Mouse (Mus musculus) erythroid progenitor cell, adult 5-6 weeks (primary cell): ENCODE data around the gene Gm11563. TPM values are rescaled to one million over a fixed set of nuclear protein-coding genes. Genes with fewer than 3 reads are reported as not detected.
"Not testable (repeated sequence)": the region's sequence is repeated elsewhere in the genome, so short reads cannot be mapped to it uniquely, and the experiment has no call there.

ENCODE experiments used
- ATAC-seq: replicated peaks from 2 replicates; pipeline ENCODE4 v1.8.0; 2016; ENCODE audit warnings: moderate number of reproducible peaks, mild to moderate bottlenecking, moderate TSS enrichment, inconsistent platforms; ENCODE audit not compliant: poor library complexity, low FRiP score, severe bottlenecking
- total RNA-seq, 2 experiments: library from RNA; stranded (forward) in 1 of 2; stranded (reverse) in 1 of 2; fragments of 150-400 nt in 1 of 2; fragments of 186-747, 209-891 nt in 1 of 2; gene quantifications; 2 replicates each; pipeline versions ENCODE4 v1.2.3 to v1.2.4; 2015 to 2017; ENCODE audit warnings: low replicate concordance in 2 of 2

Gene Gm11563
- total RNA-seq (2015; ENCODE audit: low replicate concordance) = not detected in 2 replicates
- total RNA-seq (2017; ENCODE audit: low replicate concordance) = not detected in 2 replicates

- not testable (repeated sequence) for ATAC-seq
Observed at GRCm38 (mm10) chr11:99658467-99659010, at the start of gene Gm11563. Gm11563 (minus strand) TSS chr11:99658960.

GRCm38 (mm10) chr11:99690463-99690862, 31.7 kb upstream of the Gm11563 start, which contains the start of gene Gm14190:
Gm14190 (minus strand) TSS chr11:99690740.
- ATAC-seq = no peak

GRCm38 (mm10) chr11:99685235-99685634, 26.5 kb upstream of the Gm11563 start:
- ATAC-seq = not testable (repeated sequence)

GRCm38 (mm10) chr11:99683481-99683880, 24.7 kb upstream of the Gm11563 start:
- no peak for ATAC-seq

- ATAC-seq = no peak
Observed at GRCm38 (mm10) chr11:99665860-99666259, 7.1 kb upstream of the Gm11563 start, which contains the start of gene Krtap4-6. Krtap4-6 (minus strand) TSS chr11:99665960.

- ATAC-seq = no peak
Observed at GRCm38 (mm10) chr11:99662802-99663201, 4.0 kb upstream of the Gm11563 start.

- ATAC-seq = no peak
Observed at GRCm38 (mm10) chr11:99659256-99659655, 496 bp upstream of the Gm11563 start.

- ATAC-seq = no peak
Observed at GRCm38 (mm10) chr11:99657051-99657450, 1.7 kb downstream of the Gm11563 start.

GRCm38 (mm10) chr11:99650136-99650535, 8.6 kb downstream of the Gm11563 start, which contains the start of gene Gm11555:
Gm11555 (minus strand) TSS chr11:99650236.
- ATAC-seq = no peak

- no peak for ATAC-seq
Observed at GRCm38 (mm10) chr11:99646444-99646843, 12.3 kb downstream of the Gm11563 start.

GRCm38 (mm10) chr11:99644351-99644750, 14.4 kb downstream of the Gm11563 start:
- ATAC-seq = no peak

GRCm38 (mm10) chr11:99643635-99644139, 15.1 kb downstream of the Gm11563 start, which contains the start of gene Krtap4-7:
Krtap4-7 (minus strand) TSS chr11:99644089.
- not testable (repeated sequence) for ATAC-seq

- no peak for ATAC-seq
Observed at GRCm38 (mm10) chr11:99640926-99641325, 17.8 kb downstream of the Gm11563 start.

- no peak for ATAC-seq
Observed at GRCm38 (mm10) chr11:99637086-99637485, 21.7 kb downstream of the Gm11563 start.

- no peak for ATAC-seq
Observed at GRCm38 (mm10) chr11:99634653-99635134, 24.1 kb downstream of the Gm11563 start, which contains the start of gene Krtap4-2. Krtap4-2 (minus strand) TSS chr11:99635084.

GRCm38 (mm10) chr11:99633293-99633692, 25.5 kb downstream of the Gm11563 start:
- ATAC-seq = no peak

GRCm38 (mm10) chr11:99630890-99631289, 27.9 kb downstream of the Gm11563 start:
- ATAC-seq = no peak

GRCm38 (mm10) chr11:99628138-99628537, 30.6 kb downstream of the Gm11563 start, which contains the start of gene Krtap4-1:
Krtap4-1 (minus strand) TSS chr11:99628238.
- ATAC-seq = no peak

- no peak for ATAC-seq
Observed at GRCm38 (mm10) chr11:99620335-99620734, 38.4 kb downstream of the Gm11563 start, which contains the start of gene Gm11562. Gm11562 (minus strand) TSS chr11:99620435.

- no peak for ATAC-seq
Observed at GRCm38 (mm10) chr11:99614796-99615363, 43.9 kb downstream of the Gm11563 start, which contains the start of gene Krtap2-4. Krtap2-4 (minus strand) TSS chr11:99614846.

- not testable (repeated sequence) for ATAC-seq
Observed at GRCm38 (mm10) chr11:99610089-99610488, 48.7 kb downstream of the Gm11563 start, which contains the start of gene Gm11937. Gm11937 (minus strand) TSS chr11:99610189.
